Mouse (Mus musculus): Measurements from ENCODE around the gene Ttc7b.

DNA sequence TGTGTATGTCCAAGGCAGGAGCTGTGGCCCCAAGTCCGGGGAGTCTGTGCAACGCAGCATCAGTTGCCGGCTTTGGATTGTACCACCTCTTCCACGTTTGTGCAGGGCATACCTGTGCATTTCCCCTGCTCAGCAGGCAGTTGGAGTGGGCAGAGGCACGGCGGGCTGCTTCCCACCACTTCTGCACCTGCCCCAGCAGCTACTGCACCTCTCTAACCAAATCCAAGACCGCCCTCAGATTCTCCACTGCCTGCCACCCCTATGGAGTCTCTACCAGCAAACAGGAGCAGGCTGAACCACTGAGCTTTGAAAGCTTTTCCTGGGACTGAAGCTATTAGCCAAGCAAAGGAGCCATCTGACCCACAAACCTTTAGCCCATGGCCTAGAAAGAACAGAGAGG lies 30.8 kb downstream of the Ttc7b start:
- no peak for TF ChIP-seq CTCF (IDR thresholded peaks at IDR 0.05; ENCODE audit: control insufficient read depth, insufficient read depth, insufficient read length)
- no peak for TF ChIP-seq FOSL1 (IDR thresholded peaks at IDR 0.05; ENCODE audit: insufficient read depth, low read length, poor library complexity, severe bottlenecking)

All from C2C12 (cell line).